Mouse (Mus musculus) hindbrain, embryonic 14.5 days (tissue): ENCODE measurements around the gene Wbp1. TPM values are rescaled to one million over a fixed set of nuclear protein-coding genes. Genes with fewer than 3 reads are reported as not detected.
A peak's percentile ranks its signal among the peaks of the same experiment; 100 is the strongest.

Experiments used
- ATAC-seq: fragments of 200-750 bp; cut with Nextera tagmentation; 2 replicates; pipeline ENCODE4 v1.8.0; 2017; ENCODE audit warnings: moderate number of reproducible peaks, mild to moderate bottlenecking, moderate TSS enrichment, moderate library complexity; ENCODE audit not compliant: low FRiP score
- DNase-seq: peaks from one replicate; pipeline ENCODE4 v3.0.0-alpha.2; 2015; ENCODE audit warnings: low spot score
- H3K27ac ChIP-seq: fragments of 300-500 bp; sonication (generic); 2 replicates; pipeline ENCODE4 v1.5.1; 2014; ENCODE audit warnings: mild to moderate bottlenecking, moderate library complexity
- H3K27me3 ChIP-seq: fragments of 300-500 bp; sonication (generic); 2 replicates; pipeline ENCODE4 v1.6.1; 2014; ENCODE audit warnings: mild to moderate bottlenecking, low read length, mixed read lengths; ENCODE audit not compliant: control insufficient read depth, insufficient read depth
- H3K36me3 ChIP-seq: fragments of 300-500 bp; sonication (generic); replicated peaks from 2 replicates; pipeline ENCODE4 v1.6.1; 2014; ENCODE audit not compliant: control insufficient read depth, insufficient read depth
- H3K4me1 ChIP-seq: fragments of 300-500 bp; sonication (generic); replicated peaks from 2 replicates; pipeline ENCODE4 v1.6.1; 2014; ENCODE audit warnings: antibody characterized with exemption, low read length, mixed read lengths; ENCODE audit not compliant: control insufficient read depth, insufficient read depth
- H3K4me2 ChIP-seq: fragments of 300-500 bp; sonication (generic); replicated peaks from 2 replicates; pipeline ENCODE4 v1.6.1; 2014; ENCODE audit warnings: mild to moderate bottlenecking, moderate library complexity
- H3K4me3 ChIP-seq: fragments of 300-500 bp; sonication (generic); replicated peaks from 2 replicates; pipeline ENCODE4 v1.5.1; 2014; ENCODE audit warnings: mild to moderate bottlenecking, low read length
- H3K9ac ChIP-seq: fragments of 300-500 bp; sonication (generic); 2 replicates; pipeline ENCODE4 v1.6.1; 2014
- H3K9me3 ChIP-seq: fragments of 300-500 bp; sonication (generic); 2 replicates; pipeline ENCODE4 v1.6.1; 2016; ENCODE audit warnings: low read length; ENCODE audit not compliant: control insufficient read depth
- WGBS: fragments of 180-500 bp; shearing (Covaris S2); extraction: QIAGEN DNeasy Blood & Tissue Kit; methylation state at CpG from one replicate; pipeline ENCODE4 v1.1.7; 2014; 5-methylcytosine and 5-hydroxymethylcytosine counted together
- polyA plus RNA-seq: library from polyadenylated mRNA; unstranded; fragments of >200 nt; fragmentation: Nextera tagmentation; extraction: Ambion mirVana; gene quantifications from 2 replicates; pipeline ENCODE4 v1.2.1, GENCODE M21; 2014

Wbp1 gene
- polyA plus RNA-seq, 1 experiment from 2014 or later: 134 TPM

- Histone ChIP-seq H3K4me2 (no peak overlapping the region), H3K27me3 (no peaks in the 10 kb centered on the region), H3K9ac (no peak overlapping the region), H3K4me3 (no peak overlapping the region), H3K36me3 (peaks cover 4% of the 10 kb centered on the region), H3K9me3 (no peaks in the 10 kb centered on the region), H3K4me1 (peaks cover 14% of the 10 kb centered on the region), H3K27ac (no peak overlapping the region)
- DNase-seq (no peak), ATAC-seq (no peak)
- WGBS: 84% methylated on average over 2 of the region's 2 CpGs
These were observed 23.9 kb upstream of the Wbp1 start for GRCm38 (mm10) chr6:83145209-83145608.

GRCm38 (mm10) chr6:83142886-83143285, 21.5 kb upstream of the Wbp1 start:
- no peaks in the 10 kb centered on the region for H3K9me3 ChIP-seq
- no peak overlapping the region for H3K9ac ChIP-seq
- H3K4me2 ChIP-seq: peak overlapping the region; percentile 60; the same call in 1 of the 2 replicates
- no peaks in the 10 kb centered on the region; the same call in 1 of the 2 replicates for H3K36me3 ChIP-seq
- no peaks in the 10 kb centered on the region for H3K27me3 ChIP-seq
- ATAC-seq: no peak
- DNase-seq: no peak
- peaks cover 21% of the 10 kb centered on the region for H3K4me1 ChIP-seq
- WGBS: 40% methylated on average over 11 of the region's 11 CpGs
- H3K27ac ChIP-seq: no peak overlapping the region
- H3K4me3 ChIP-seq: peak overlapping the region; percentile 33; the same call in 1 of the 2 replicates

DNA sequence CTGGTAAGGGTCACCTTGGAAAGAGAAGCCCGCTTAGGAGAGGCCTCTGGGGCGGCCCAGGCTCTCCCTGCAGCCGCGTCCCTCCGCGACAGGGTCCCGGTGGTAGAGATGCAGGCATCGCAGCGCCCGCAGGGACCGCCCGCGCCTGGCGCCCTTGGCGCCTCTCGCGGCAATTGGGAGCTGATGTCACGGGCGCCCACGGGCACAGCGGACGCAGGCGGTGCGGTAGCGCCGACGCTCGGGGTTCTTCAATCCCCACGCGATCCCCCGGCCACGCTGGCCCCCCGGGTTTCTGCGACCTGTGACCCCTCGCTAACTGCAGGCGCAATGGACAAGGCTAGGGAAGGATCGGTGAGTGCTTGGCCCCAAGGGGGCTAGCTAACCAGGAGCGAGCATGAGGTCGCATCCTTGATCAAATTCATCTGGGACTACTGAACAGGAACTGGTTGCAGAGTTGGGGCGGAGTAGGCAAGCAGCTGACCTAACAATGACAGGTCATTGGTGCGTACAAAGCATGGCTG, 20.9 kb upstream of the Wbp1 start:
- H3K4me3 ChIP-seq: peak overlapping the region; percentile 33
- H3K36me3 ChIP-seq: no peaks in the 10 kb centered on the region
- H3K4me2 ChIP-seq: peak overlapping the region; percentile 60
- ATAC-seq (no peak; the same call in 1 of the 2 replicates), DNase-seq (no peak)
- peak overlapping the region; percentile 58 for H3K9ac ChIP-seq
- 7% methylated on average over 39 of the region's 41 CpGs for WGBS
- no peaks in the 10 kb centered on the region for H3K9me3 ChIP-seq
- H3K27ac ChIP-seq: 0 out of 2 replicates have a peak overlapping the region, but pooled peaks have one; percentile 14
- peaks cover 27% of the 10 kb centered on the region for H3K4me1 ChIP-seq
- H3K27me3 ChIP-seq: no peaks in the 10 kb centered on the region

DNA sequence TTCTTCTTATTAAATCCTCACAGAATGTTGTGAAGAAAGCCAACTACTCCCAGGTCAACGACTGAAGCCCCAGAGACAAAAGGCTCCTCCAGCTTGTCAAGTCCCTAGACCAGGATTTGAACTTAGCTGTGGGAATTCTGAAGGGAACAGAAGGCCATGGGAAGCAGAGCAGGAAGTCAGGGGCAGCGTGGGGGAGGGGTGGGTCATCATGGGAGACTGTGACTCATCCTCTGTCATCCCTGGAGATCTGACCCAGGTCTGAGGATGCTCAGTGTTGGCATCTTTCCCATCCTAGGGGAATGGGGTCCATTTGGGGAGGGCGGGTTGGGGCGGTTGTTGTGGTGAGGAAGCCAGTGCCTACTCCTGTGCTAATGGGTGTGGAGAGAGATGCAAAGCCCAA, 20.3 kb upstream of the Wbp1 start:
- H3K9me3 ChIP-seq: no peaks in the 10 kb centered on the region
- H3K9ac ChIP-seq: peak overlapping the region; percentile 58; the same call in 1 of the 2 replicates
- 27% methylated on average over 4 of the region's 4 CpGs for WGBS
- ATAC-seq: no peak
- H3K27ac ChIP-seq: no peak overlapping the region
- H3K27me3 ChIP-seq: no peaks in the 10 kb centered on the region
- peak overlapping the region; percentile 60 for H3K4me2 ChIP-seq
- peaks cover 32% of the 10 kb centered on the region for H3K4me1 ChIP-seq
- no peak for DNase-seq
- H3K4me3 ChIP-seq: no peak overlapping the region; the same call in 1 of the 2 replicates
- no peaks in the 10 kb centered on the region for H3K36me3 ChIP-seq

GRCm38 (mm10) chr6:83140044-83140443, 18.7 kb upstream of the Wbp1 start:
- peaks cover 32% of the 10 kb centered on the region for H3K4me1 ChIP-seq

DNA sequence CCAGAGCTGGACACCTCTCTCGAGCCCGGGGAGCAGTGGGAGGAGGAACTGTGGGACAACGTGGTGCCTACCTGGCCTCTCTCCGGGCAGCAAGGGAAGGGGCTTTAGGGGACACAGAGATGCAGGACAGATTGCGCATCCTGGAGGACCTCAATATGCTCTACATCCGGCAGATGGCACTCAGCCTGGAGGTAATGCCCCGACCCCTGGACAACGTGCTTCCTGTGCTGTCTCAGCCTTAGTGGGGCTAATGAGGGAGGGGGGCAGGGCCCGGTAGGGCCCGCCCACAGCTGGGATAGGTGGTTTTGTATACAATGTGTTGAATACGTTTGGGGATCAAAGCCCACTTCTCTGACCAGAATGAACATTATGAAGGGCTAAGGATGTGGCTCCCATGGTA, 16.7 kb upstream of the Wbp1 start:
- Histone ChIP-seq H3K4me3 (peak overlapping the region; percentile 36), H3K9ac (peak overlapping the region; percentile 64), H3K27me3 (peaks cover 6% of the 10 kb centered on the region; the same call in 1 of the 2 replicates), H3K4me1 (peaks cover 30% of the 10 kb centered on the region), H3K36me3 (no peaks in the 10 kb centered on the region), H3K4me2 (peak overlapping the region; percentile 59), H3K27ac (peak overlapping the region; percentile 89), H3K9me3 (no peaks in the 10 kb centered on the region)
- DNase-seq (no peak), ATAC-seq (peak; percentile 21; the same call in 1 of the 2 replicates)
- under 1% methylated on average over 11 of the region's 11 CpGs for WGBS

More at GRCm38 (mm10) chr6:83140044-83140443, 18.7 kb upstream of the Wbp1 start:
- H3K27ac ChIP-seq: no peak overlapping the region
- H3K4me3 ChIP-seq: no peak overlapping the region
- no peak overlapping the region for H3K4me2 ChIP-seq
- DNase-seq (no peak), ATAC-seq (no peak)
- H3K36me3 ChIP-seq: no peaks in the 10 kb centered on the region
- no peaks in the 10 kb centered on the region for H3K9me3 ChIP-seq
- WGBS: 89% methylated on average over 8 of the region's 8 CpGs
- no peak overlapping the region for H3K9ac ChIP-seq
- peaks cover 6% of the 10 kb centered on the region; the same call in 1 of the 2 replicates for H3K27me3 ChIP-seq

DNA sequence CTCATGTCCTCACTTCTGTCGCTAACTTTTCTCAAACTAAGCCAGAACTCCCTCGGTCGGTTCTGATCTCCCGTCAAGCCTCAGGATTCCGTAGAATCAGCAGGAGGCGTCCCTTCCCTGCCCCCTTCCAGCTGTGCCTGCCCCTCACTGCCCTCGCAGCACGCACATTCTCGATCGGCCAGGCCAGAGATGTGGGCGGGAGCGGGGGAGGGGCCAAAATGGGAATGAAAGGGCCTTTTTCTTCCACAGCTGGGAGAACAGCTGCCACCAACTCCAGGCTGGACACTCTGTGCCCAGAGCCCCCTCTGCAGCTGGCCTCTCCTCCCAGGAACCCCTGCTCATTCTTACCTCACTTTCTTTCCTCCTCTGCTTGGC, 16.2 kb upstream of the Wbp1 start:
- DNase-seq (peak; percentile 54), ATAC-seq (peak; percentile 43; the same call in 1 of the 2 replicates)
- Histone ChIP-seq H3K9me3 (no peaks in the 10 kb centered on the region), H3K27me3 (peaks cover 6% of the 10 kb centered on the region; the same call in 1 of the 2 replicates), H3K4me1 (peaks cover 27% of the 10 kb centered on the region), H3K4me2 (peak overlapping the region; percentile 59), H3K36me3 (no peaks in the 10 kb centered on the region), H3K4me3 (peak overlapping the region; percentile 36), H3K9ac (peak overlapping the region; percentile 64), H3K27ac (peak overlapping the region; percentile 89)
- 0% methylated on average over 12 of the region's 12 CpGs for WGBS

GRCm38 (mm10) chr6:83136881-83137575, 15.7 kb upstream of the Wbp1 start:
- under 1% methylated on average over 25 of the region's 26 CpGs for WGBS
- H3K27me3 ChIP-seq: peaks cover 6% of the 10 kb centered on the region; the same call in 1 of the 2 replicates
- peak overlapping the region; percentile 64 for H3K9ac ChIP-seq
- peak; percentile 59 for DNase-seq
- no peaks in the 10 kb centered on the region for H3K9me3 ChIP-seq
- peak overlapping the region; percentile 59 for H3K4me2 ChIP-seq
- peaks cover 21% of the 10 kb centered on the region for H3K4me1 ChIP-seq
- ATAC-seq: peak; percentile 73
- peak overlapping the region; percentile 89 for H3K27ac ChIP-seq
- H3K4me3 ChIP-seq: peak overlapping the region; percentile 36
- no peaks in the 10 kb centered on the region for H3K36me3 ChIP-seq

DNA sequence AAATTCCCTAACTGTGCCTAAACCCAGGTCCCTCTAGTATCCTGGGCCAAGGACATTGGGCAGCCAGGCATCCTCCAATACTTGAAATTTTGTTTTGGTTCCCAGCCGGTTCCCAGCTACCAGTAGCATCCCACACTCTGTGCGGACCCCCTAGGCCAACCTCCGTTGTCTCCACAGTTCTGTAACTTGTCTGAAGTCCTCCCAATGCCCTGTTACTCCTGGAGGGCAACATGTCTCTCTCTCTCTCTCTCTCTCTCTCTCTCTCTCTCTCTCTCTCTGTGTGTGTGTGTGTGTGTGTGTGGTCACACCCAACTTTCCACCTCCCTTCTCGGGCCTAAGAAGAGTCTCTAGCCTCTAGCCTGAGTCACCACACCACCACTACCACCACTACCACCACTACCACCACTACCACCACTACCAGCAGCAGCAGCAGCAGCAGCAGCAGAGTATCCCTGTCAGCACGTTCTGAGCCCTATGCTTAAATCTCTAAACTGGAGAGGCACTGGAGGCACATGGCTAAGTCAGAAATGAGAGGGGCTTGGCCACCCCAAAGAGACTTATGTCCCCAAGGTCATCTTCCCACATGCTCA, 15.0 kb upstream of the Wbp1 start:
- ATAC-seq (no peak), DNase-seq (no peak)
- WGBS: 14% methylated on average over 5 of the region's 5 CpGs
- Histone ChIP-seq H3K4me1 (peaks cover 18% of the 10 kb centered on the region), H3K9me3 (no peaks in the 10 kb centered on the region), H3K36me3 (no peaks in the 10 kb centered on the region), H3K4me3 (peak overlapping the region; percentile 36), H3K27ac (peak overlapping the region; percentile 89), H3K27me3 (peaks cover 6% of the 10 kb centered on the region; the same call in 1 of the 2 replicates), H3K9ac (peak overlapping the region; percentile 64), H3K4me2 (peak overlapping the region; percentile 59)
